Mouse (Mus musculus): ENCODE measurements around the gene Cxcl3. TPM values are rescaled to one million over a fixed set of nuclear protein-coding genes. Genes with fewer than 3 reads are reported as not detected.
"Not testable (repeated sequence)": the region's sequence is repeated elsewhere in the genome, so short reads cannot be mapped to it uniquely, and the experiment has no call there.

Cxcl3 gene
- polyA plus RNA-seq, 1 experiment, result 0.06 TPM

GRCm38 (mm10) chr5:90789306-90790073 is 3.6 kb downstream of the Cxcl3 start:
- no peaks in the 10 kb centered on the region; the same call in 1 of the 2 replicates for H3K4me1 ChIP-seq (ENCODE audit: control insufficient read depth, insufficient read depth, insufficient read length)
- no peak overlapping the region for H3K4me3 ChIP-seq (ENCODE audit: extremely low read depth, insufficient read depth, insufficient read length)
- no peaks in the 10 kb centered on the region for H3K27me3 ChIP-seq (ENCODE audit: control insufficient read depth, insufficient read depth, low read length)
- no peak for DNase-seq (ENCODE audit: low read depth in 1 of 2, low spot score in 2 of 2)
- no peaks in the 10 kb centered on the region for H3K36me3 ChIP-seq (ENCODE audit: control insufficient read depth, insufficient read depth, low read length)
- no peak overlapping the region for H3K27ac ChIP-seq (ENCODE audit: insufficient read depth, low read length)
- WGBS, result 13% methylated on average over 11 of the region's 11 CpGs
- TF ChIP-seq POLR2A (IDR thresholded peaks at IDR 0.05; ENCODE audit: low read depth, low read length) (no peak), CTCF (IDR thresholded peaks at IDR 0.05; ENCODE audit: extremely low read depth, insufficient read depth, insufficient read length, insufficient replicate concordance) (no peak)

- no peak overlapping the region for H3K4me3 ChIP-seq (ENCODE audit: extremely low read depth, insufficient read depth, insufficient read length)
- DNase-seq (ENCODE audit: low read depth in 1 of 2, low spot score in 2 of 2), result no peak
- TF ChIP-seq CTCF (IDR thresholded peaks at IDR 0.05; ENCODE audit: extremely low read depth, insufficient read depth, insufficient read length, insufficient replicate concordance), result no peak
- no peaks in the 10 kb centered on the region for H3K27me3 ChIP-seq (ENCODE audit: control insufficient read depth, insufficient read depth, low read length)
- no peaks in the 10 kb centered on the region; the same call in 1 of the 2 replicates for H3K4me1 ChIP-seq (ENCODE audit: control insufficient read depth, insufficient read depth, insufficient read length)
- WGBS, result 8% methylated on average over 8 of the region's 8 CpGs
- H3K27ac ChIP-seq (ENCODE audit: insufficient read depth, low read length), result no peak overlapping the region
- H3K36me3 ChIP-seq (ENCODE audit: control insufficient read depth, insufficient read depth, low read length), result no peaks in the 10 kb centered on the region
These were observed 4.2 kb downstream of the Cxcl3 start for GRCm38 (mm10) chr5:90790074-90790502.

DNA sequence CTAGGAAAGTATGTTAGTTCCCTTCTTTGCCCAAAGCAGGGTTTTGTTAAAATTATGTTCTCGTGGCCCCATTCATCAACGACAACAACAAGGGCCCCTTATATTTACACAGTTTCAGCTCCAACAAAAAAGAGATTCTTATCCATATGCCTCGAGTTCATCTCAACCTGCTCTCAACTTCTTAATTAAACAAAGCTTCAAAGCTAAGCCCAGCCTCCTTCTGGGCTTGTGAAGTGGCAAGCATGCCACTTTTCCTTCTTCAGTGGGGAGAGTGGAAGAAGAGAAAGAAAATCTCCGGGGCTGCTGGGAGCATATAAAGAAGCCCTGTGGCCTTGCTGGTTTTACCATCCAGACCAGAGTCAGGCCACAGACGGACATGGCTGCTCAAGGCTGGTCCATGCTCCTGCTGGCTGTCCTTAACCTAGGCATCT is 8.3 kb downstream of the Cxcl3 start, which contains the start of gene Cxcl15:
Gene Cxcl15, plus strand, starts transcription at position 340 of the 431 bp plus-strand sequence.
- TF ChIP-seq CTCF (IDR thresholded peaks at IDR 0.05; ENCODE audit: extremely low read depth, insufficient read depth, insufficient read length, insufficient replicate concordance), result no peak
- TF ChIP-seq POLR2A (IDR thresholded peaks at IDR 0.05; ENCODE audit: low read depth, low read length), result no peak
- 80% methylated on average over 5 of the region's 5 CpGs for WGBS
- Histone ChIP-seq H3K27ac (ENCODE audit: insufficient read depth, low read length) (no peak within 1 kb of the TSS), H3K27me3 (ENCODE audit: control insufficient read depth, insufficient read depth, low read length) (no peaks in the 10 kb centered on the region), H3K4me3 (ENCODE audit: extremely low read depth, insufficient read depth, insufficient read length) (no peak within 1 kb of the TSS), H3K36me3 (ENCODE audit: control insufficient read depth, insufficient read depth, low read length) (no peaks in the 10 kb centered on the region), H3K4me1 (ENCODE audit: control insufficient read depth, insufficient read depth, insufficient read length) (no peaks in the 10 kb centered on the region; the same call in 1 of the 2 replicates)
- DNase-seq (ENCODE audit: low read depth in 1 of 2, low spot score in 2 of 2), result no peak

- H3K36me3 ChIP-seq (ENCODE audit: control insufficient read depth, insufficient read depth, low read length); H3K27ac ChIP-seq (ENCODE audit: insufficient read depth, low read length); DNase-seq (ENCODE audit: low read depth in 1 of 2, low spot score in 2 of 2); H3K27me3 ChIP-seq (ENCODE audit: control insufficient read depth, insufficient read depth, low read length); H3K4me1 ChIP-seq (ENCODE audit: control insufficient read depth, insufficient read depth, insufficient read length); H3K4me3 ChIP-seq (ENCODE audit: extremely low read depth, insufficient read depth, insufficient read length): not testable (repeated sequence)
- WGBS, result 88% methylated on average over 2 of the region's 2 CpGs
These were observed 9.5 kb downstream of the Cxcl3 start for GRCm38 (mm10) chr5:90795392-90795791.

GRCm38 (mm10) chr5:90804574-90804973 is 18.7 kb downstream of the Cxcl3 start:
- Histone ChIP-seq H3K27me3 (ENCODE audit: control insufficient read depth, insufficient read depth, low read length) (no peaks in the 10 kb centered on the region), H3K4me1 (ENCODE audit: control insufficient read depth, insufficient read depth, insufficient read length) (no peaks in the 10 kb centered on the region), H3K36me3 (ENCODE audit: control insufficient read depth, insufficient read depth, low read length) (no peaks in the 10 kb centered on the region), H3K4me3 (ENCODE audit: extremely low read depth, insufficient read depth, insufficient read length) (no peak overlapping the region), H3K27ac (ENCODE audit: insufficient read depth, low read length) (no peak overlapping the region)
- no peak for DNase-seq (ENCODE audit: low read depth in 1 of 2, low spot score in 2 of 2)
- TF ChIP-seq POLR2A (IDR thresholded peaks at IDR 0.05; ENCODE audit: low read depth, low read length), result no peak
- no peak for TF ChIP-seq CTCF (IDR thresholded peaks at IDR 0.05; ENCODE audit: extremely low read depth, insufficient read depth, insufficient read length, insufficient replicate concordance)

- no peak for TF ChIP-seq POLR2A (IDR thresholded peaks at IDR 0.05; ENCODE audit: low read depth, low read length)
- no peak for TF ChIP-seq CTCF (IDR thresholded peaks at IDR 0.05; ENCODE audit: extremely low read depth, insufficient read depth, insufficient read length, insufficient replicate concordance)
- Histone ChIP-seq H3K36me3 (ENCODE audit: control insufficient read depth, insufficient read depth, low read length) (no peaks in the 10 kb centered on the region), H3K4me1 (ENCODE audit: control insufficient read depth, insufficient read depth, insufficient read length) (no peaks in the 10 kb centered on the region), H3K27ac (ENCODE audit: insufficient read depth, low read length) (no peak overlapping the region), H3K27me3 (ENCODE audit: control insufficient read depth, insufficient read depth, low read length) (no peaks in the 10 kb centered on the region), H3K4me3 (ENCODE audit: extremely low read depth, insufficient read depth, insufficient read length) (no peak overlapping the region)
- no peak for DNase-seq (ENCODE audit: low read depth in 1 of 2, low spot score in 2 of 2)
These were observed 20.1 kb downstream of the Cxcl3 start for GRCm38 (mm10) chr5:90806050-90806449.

DNA sequence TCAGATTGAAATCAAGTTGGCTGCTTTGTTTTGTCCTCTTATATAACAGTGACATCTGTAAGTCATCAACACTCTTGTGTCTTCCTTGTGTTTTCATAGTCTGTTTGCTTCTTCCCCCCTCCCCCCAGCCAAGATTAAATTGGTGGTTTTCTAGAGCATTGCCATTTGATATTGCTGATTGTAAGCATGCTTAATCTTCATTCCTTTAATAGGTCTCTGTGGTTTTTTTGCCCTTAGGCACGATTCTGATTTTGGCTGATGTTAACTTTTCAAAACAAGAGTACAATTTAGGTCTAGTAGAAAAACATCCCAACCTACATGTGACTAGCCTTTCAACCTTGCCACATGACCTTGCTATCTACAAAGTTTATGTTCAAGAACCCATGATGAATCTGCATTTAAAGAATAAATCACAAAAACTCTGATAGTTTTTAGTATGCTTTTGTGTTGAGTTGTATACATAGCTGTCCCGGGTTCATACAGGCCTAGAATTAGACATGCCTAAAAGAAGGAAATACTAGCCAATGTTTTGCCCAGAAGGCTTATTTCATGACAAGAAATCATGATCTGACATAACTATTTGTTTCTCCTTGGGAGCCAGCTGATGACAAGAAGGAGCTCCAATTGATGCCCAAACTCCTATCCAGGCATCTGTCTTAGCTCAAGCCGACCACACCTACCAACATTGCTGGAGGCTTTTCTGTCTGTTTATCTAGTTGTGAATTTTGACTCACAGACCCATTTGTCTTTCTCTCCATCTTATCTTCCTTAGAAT is 21.5 kb downstream of the Cxcl3 start:
- H3K4me1 ChIP-seq (ENCODE audit: control insufficient read depth, insufficient read depth, insufficient read length), result no peaks in the 10 kb centered on the region
- DNase-seq (ENCODE audit: low read depth in 1 of 2, low spot score in 2 of 2), result no peak
- no peak overlapping the region for H3K4me3 ChIP-seq (ENCODE audit: extremely low read depth, insufficient read depth, insufficient read length)
- 79% methylated on average over 3 of the region's 3 CpGs for WGBS
- no peak overlapping the region for H3K27ac ChIP-seq (ENCODE audit: insufficient read depth, low read length)
- TF ChIP-seq CTCF (IDR thresholded peaks at IDR 0.05; ENCODE audit: extremely low read depth, insufficient read depth, insufficient read length, insufficient replicate concordance), result no peak
- TF ChIP-seq POLR2A (IDR thresholded peaks at IDR 0.05; ENCODE audit: low read depth, low read length), result no peak
- H3K27me3 ChIP-seq (ENCODE audit: control insufficient read depth, insufficient read depth, low read length), result no peaks in the 10 kb centered on the region
- no peaks in the 10 kb centered on the region for H3K36me3 ChIP-seq (ENCODE audit: control insufficient read depth, insufficient read depth, low read length)

Measured in spleen, adult 2 months (tissue).